Mouse (Mus musculus): ENCODE measurements around the gene AC129217.1. TPM values are rescaled to one million over a fixed set of nuclear protein-coding genes. Genes with fewer than 3 reads are reported as not detected.
A peak's percentile ranks its signal among the peaks of the same experiment; 100 is the strongest.

AC129217.1 gene
- not detected in 2 replicates for polyA plus RNA-seq (2015; fragmentation: Nextera tagmentation; extraction: Ambion mirVana)

- Histone ChIP-seq H3K27me3 (replicated peaks; ENCODE audit: control insufficient read depth, insufficient read depth, low read length) (no peaks in the 10 kb centered on the region), H3K4me3 (ENCODE audit: low read depth, low read length) (no peak within 1 kb of the TSS), H3K36me3 (ENCODE audit: control insufficient read depth, insufficient read depth) (peaks cover 88% of the 10 kb centered on the region), H3K4me1 (replicated peaks; ENCODE audit: control insufficient read depth, insufficient read depth, low read length) (no peaks in the 10 kb centered on the region), H3K9me3 (ENCODE audit: control insufficient read depth) (no peaks in the 10 kb centered on the region), H3K4me2 (replicated peaks; ENCODE audit: low read depth) (no peak within 1 kb of the TSS), H3K27ac (ENCODE audit: low read depth, low read length) (no peak within 1 kb of the TSS), H3K9ac (ENCODE audit: low read depth, low read length) (no peak within 1 kb of the TSS)
- ATAC-seq = no peak
- WGBS = 86% methylated on average over 8 of the region's 8 CpGs
- TF ChIP-seq CTCF (IDR thresholded peaks at IDR 0.05; ENCODE audit: low read depth) = no peak
Observed at GRCm38 (mm10) chr19:8829660-8830059, at the start of gene AC129217.1. Gene AC129217.1 (plus strand): TSS chr19:8829773.

- peaks cover 17% of the 10 kb centered on the region for H3K36me3 ChIP-seq (ENCODE audit: control insufficient read depth, insufficient read depth)
Observed at GRCm38 (mm10) chr19:8786008-8786781, 43.4 kb upstream of the AC129217.1 start, which contains the start of gene Taf6l. Gene Taf6l (minus strand): TSS chr19:8786417.

GRCm38 (mm10) chr19:8788521-8788920 is 41.1 kb upstream of the AC129217.1 start:
- Histone ChIP-seq H3K4me2 (replicated peaks; ENCODE audit: low read depth) (no peak overlapping the region), H3K27ac (ENCODE audit: low read depth, low read length) (no peak overlapping the region), H3K4me3 (ENCODE audit: low read depth, low read length) (no peak overlapping the region), H3K27me3 (replicated peaks; ENCODE audit: control insufficient read depth, insufficient read depth, low read length) (no peaks in the 10 kb centered on the region), H3K9ac (ENCODE audit: low read depth, low read length) (no peak overlapping the region), H3K36me3 (ENCODE audit: control insufficient read depth, insufficient read depth) (peaks cover 12% of the 10 kb centered on the region), H3K4me1 (replicated peaks; ENCODE audit: control insufficient read depth, insufficient read depth, low read length) (no peaks in the 10 kb centered on the region), H3K9me3 (ENCODE audit: control insufficient read depth) (no peaks in the 10 kb centered on the region)
- WGBS = 38% methylated on average over 3 of the region's 3 CpGs
- TF ChIP-seq CTCF (IDR thresholded peaks at IDR 0.05; ENCODE audit: low read depth) = no peak
- ATAC-seq = no peak

More at GRCm38 (mm10) chr19:8786008-8786781, 43.4 kb upstream of the AC129217.1 start, which contains the start of gene Taf6l:
- peak; percentile 100 for ATAC-seq
- H3K4me2 ChIP-seq (replicated peaks; ENCODE audit: low read depth) = peak within 1 kb of the TSS; percentile 60
- no peaks in the 10 kb centered on the region for H3K27me3 ChIP-seq (replicated peaks; ENCODE audit: control insufficient read depth, insufficient read depth, low read length)
- H3K4me1 ChIP-seq (replicated peaks; ENCODE audit: control insufficient read depth, insufficient read depth, low read length) = no peaks in the 10 kb centered on the region
- WGBS = 1% methylated on average over 32 of the region's 32 CpGs
- peak within 1 kb of the TSS; percentile 61 for H3K4me3 ChIP-seq (ENCODE audit: low read depth, low read length)
- H3K27ac ChIP-seq (ENCODE audit: low read depth, low read length) = peak within 1 kb of the TSS; percentile 47; the same call in 1 of the 2 replicates
- TF ChIP-seq CTCF (IDR thresholded peaks at IDR 0.05; ENCODE audit: low read depth) = peak; percentile 54
- peak within 1 kb of the TSS; percentile 64 for H3K9ac ChIP-seq (ENCODE audit: low read depth, low read length)
- no peaks in the 10 kb centered on the region for H3K9me3 ChIP-seq (ENCODE audit: control insufficient read depth)

DNA sequence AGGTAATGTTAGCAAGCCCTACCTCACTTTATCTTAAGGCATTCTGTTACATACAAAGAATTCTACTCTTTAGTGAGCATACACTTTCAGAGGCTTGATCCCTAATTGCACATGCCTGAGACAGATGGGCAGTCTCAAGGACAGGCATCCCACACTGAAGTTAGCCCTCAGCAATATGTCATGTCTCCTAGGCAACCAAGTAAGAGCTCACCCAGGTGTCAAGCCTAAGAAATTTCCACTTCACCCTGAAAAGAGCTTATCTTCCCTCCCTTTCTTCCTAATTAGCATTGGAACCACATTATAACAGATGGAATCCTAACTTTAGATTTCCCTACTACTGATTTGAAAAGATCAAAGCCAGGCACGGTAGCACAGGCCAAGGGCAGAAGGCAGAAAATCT is 40.4 kb upstream of the AC129217.1 start:
- ATAC-seq = no peak
- Histone ChIP-seq H3K9me3 (ENCODE audit: control insufficient read depth) (no peaks in the 10 kb centered on the region), H3K4me2 (replicated peaks; ENCODE audit: low read depth) (no peak overlapping the region), H3K27me3 (replicated peaks; ENCODE audit: control insufficient read depth, insufficient read depth, low read length) (no peaks in the 10 kb centered on the region), H3K9ac (ENCODE audit: low read depth, low read length) (no peak overlapping the region), H3K4me3 (ENCODE audit: low read depth, low read length) (no peak overlapping the region), H3K4me1 (replicated peaks; ENCODE audit: control insufficient read depth, insufficient read depth, low read length) (no peaks in the 10 kb centered on the region), H3K27ac (ENCODE audit: low read depth, low read length) (no peak overlapping the region), H3K36me3 (ENCODE audit: control insufficient read depth, insufficient read depth) (peaks cover 16% of the 10 kb centered on the region)
- TF ChIP-seq CTCF (IDR thresholded peaks at IDR 0.05; ENCODE audit: low read depth) = no peak
- 61% methylated on average over 1 of the region's 1 CpGs for WGBS

- TF ChIP-seq CTCF (IDR thresholded peaks at IDR 0.05; ENCODE audit: low read depth) = no peak
- H3K36me3 ChIP-seq (ENCODE audit: control insufficient read depth, insufficient read depth) = peaks cover 26% of the 10 kb centered on the region
- no peaks in the 10 kb centered on the region for H3K27me3 ChIP-seq (replicated peaks; ENCODE audit: control insufficient read depth, insufficient read depth, low read length)
- H3K27ac ChIP-seq (ENCODE audit: low read depth, low read length) = no peak overlapping the region
- ATAC-seq = no peak
- no peaks in the 10 kb centered on the region for H3K9me3 ChIP-seq (ENCODE audit: control insufficient read depth)
- no peak overlapping the region for H3K4me3 ChIP-seq (ENCODE audit: low read depth, low read length)
- H3K9ac ChIP-seq (ENCODE audit: low read depth, low read length) = no peak overlapping the region
- no peaks in the 10 kb centered on the region for H3K4me1 ChIP-seq (replicated peaks; ENCODE audit: control insufficient read depth, insufficient read depth, low read length)
- WGBS = 86% methylated on average over 7 of the region's 7 CpGs
- no peak overlapping the region for H3K4me2 ChIP-seq (replicated peaks; ENCODE audit: low read depth)
Observed at GRCm38 (mm10) chr19:8790171-8790570, 39.4 kb upstream of the AC129217.1 start.

GRCm38 (mm10) chr19:8798264-8798946 is 31.2 kb upstream of the AC129217.1 start, which contains the start of gene Polr2g:
Gene Polr2g (minus strand): TSS chr19:8798577.
- peak within 1 kb of the TSS; percentile 81 for H3K4me2 ChIP-seq (replicated peaks; ENCODE audit: low read depth)
- H3K27ac ChIP-seq (ENCODE audit: low read depth, low read length) = peak within 1 kb of the TSS; percentile 71
- no peak for TF ChIP-seq CTCF (IDR thresholded peaks at IDR 0.05; ENCODE audit: low read depth)
- 0 out of 2 replicates have a peak, but pooled peaks cover 4% of the 10 kb centered on the region for H3K4me1 ChIP-seq (replicated peaks; ENCODE audit: control insufficient read depth, insufficient read depth, low read length)
- peaks cover 23% of the 10 kb centered on the region for H3K36me3 ChIP-seq (ENCODE audit: control insufficient read depth, insufficient read depth)
- H3K4me3 ChIP-seq (ENCODE audit: low read depth, low read length) = peak within 1 kb of the TSS; percentile 69
- H3K27me3 ChIP-seq (replicated peaks; ENCODE audit: control insufficient read depth, insufficient read depth, low read length) = no peaks in the 10 kb centered on the region
- ATAC-seq = peak; percentile 74
- peak within 1 kb of the TSS; percentile 68 for H3K9ac ChIP-seq (ENCODE audit: low read depth, low read length)
- H3K9me3 ChIP-seq (ENCODE audit: control insufficient read depth) = no peaks in the 10 kb centered on the region
- 1% methylated on average over 25 of the region's 25 CpGs for whole genome bisulfite sequencing

Measured in intestine, postnatal 0 days (tissue).